Mouse (Mus musculus) bone marrow, adult 2 months (tissue): ENCODE data around the gene Kif20b.

Experiments
- CTCF ChIP-seq: fragments of 200-500 bp; IDR thresholded peaks from 2 replicates; pipeline ENCODE4 v1.5.1; 2011; ENCODE audit warnings: low read length, control low read depth; ENCODE audit not compliant: control insufficient read depth, insufficient read depth
- POLR2A ChIP-seq: fragments of 200-500 bp; IDR thresholded peaks from 2 replicates; pipeline ENCODE4 v1.6.1; 2011; ENCODE audit warnings: low read depth, mild to moderate bottlenecking, control low read depth, low read length, borderline replicate concordance; ENCODE audit not compliant: control insufficient read depth

DNA sequence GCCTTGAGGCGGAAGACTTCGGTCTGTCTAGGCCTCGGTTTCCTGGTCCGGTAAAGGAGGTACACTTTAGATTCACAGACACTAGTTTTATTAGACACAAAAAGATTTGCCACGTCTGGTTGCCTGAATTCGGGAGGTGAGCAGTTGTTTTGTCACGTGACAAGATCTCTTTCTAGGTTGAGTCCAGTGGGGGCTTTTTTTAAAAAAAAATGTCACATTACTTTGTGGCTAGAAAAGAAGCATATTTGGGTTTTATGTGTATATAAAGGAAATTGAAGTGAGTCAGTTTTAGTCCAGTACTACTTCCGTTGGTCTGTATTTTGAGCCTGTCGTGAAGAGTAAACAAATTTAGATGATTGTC is 422 bp downstream of the Kif20b start:
- TF ChIP-seq POLR2A (no peak), CTCF (no peak)
